Mouse (Mus musculus) forebrain, embryonic 14.5 days (tissue): ENCODE data around the gene Lrrc73. TPM values are rescaled to one million over a fixed set of nuclear protein-coding genes. Genes with fewer than 3 reads are reported as not detected.

ENCODE experiments used
- ATAC-seq: fragments of 200-750 bp; cut with Nextera tagmentation; 2 replicates; pipeline ENCODE4 v1.8.0; 2017; ENCODE audit warnings: mild to moderate bottlenecking, moderate library complexity
- DNase-seq: peaks from one replicate; pipeline ENCODE4 v3.0.0-alpha.2; 2015; ENCODE audit warnings: low spot score
- H3K27ac ChIP-seq: fragments of 300-500 bp; sonication (generic); 2 replicates; pipeline ENCODE4 v1.5.1; 2014; ENCODE audit warnings: low read depth, mild to moderate bottlenecking, control low read depth, low read length, moderate library complexity
- H3K27me3 ChIP-seq: fragments of 300-500 bp; sonication (generic); replicated peaks from 2 replicates; pipeline ENCODE4 v1.6.1; 2014; ENCODE audit warnings: low read length, control low read depth, mixed read lengths; ENCODE audit not compliant: control insufficient read depth, insufficient read depth
- H3K36me3 ChIP-seq: fragments of 300-500 bp; sonication (generic); 2 replicates; pipeline ENCODE4 v1.6.1; 2014; ENCODE audit warnings: low read length, control low read depth; ENCODE audit not compliant: control insufficient read depth, insufficient read depth
- H3K4me1 ChIP-seq: fragments of 300-500 bp; sonication (generic); 2 replicates; pipeline ENCODE4 v1.6.1; 2014; ENCODE audit warnings: antibody characterized with exemption, low read length, control low read depth; ENCODE audit not compliant: control insufficient read depth, insufficient read depth
- H3K4me2 ChIP-seq: fragments of 300-500 bp; sonication (generic); 2 replicates; pipeline ENCODE4 v1.6.1; 2014; ENCODE audit warnings: mild to moderate bottlenecking, control low read depth, low read length
- H3K4me3 ChIP-seq: fragments of 300-500 bp; sonication (generic); 2 replicates; pipeline ENCODE4 v1.5.1; 2014; ENCODE audit warnings: low read depth, low read length, control low read depth
- H3K9ac ChIP-seq: fragments of 300-500 bp; sonication (generic); 2 replicates; pipeline ENCODE4 v1.6.1; 2014; ENCODE audit warnings: mild to moderate bottlenecking, low read length, control low read depth, moderate library complexity
- H3K9me3 ChIP-seq: fragments of 300-500 bp; sonication (generic); replicated peaks from 2 replicates; pipeline ENCODE4 v1.6.1; 2016; ENCODE audit warnings: low read length, control low read depth, mixed read lengths; ENCODE audit not compliant: control insufficient read depth
- WGBS: fragments of 180-500 bp; shearing (Covaris S2); extraction: QIAGEN DNeasy Blood & Tissue Kit; methylation state at CpG from one replicate; pipeline ENCODE4 v1.1.7; 2014; 5-methylcytosine and 5-hydroxymethylcytosine counted together
- microRNA counts: library from miRNA; unstranded; fragments of <30 nt; microRNA quantifications from one replicate; lab custom pipeline; 2016
- microRNA-seq: library from miRNA; unstranded; fragments of <30 nt; microRNA quantifications from one replicate; pipeline ENCODE4, GENCODE M21; 2016
- polyA plus RNA-seq: library from polyadenylated mRNA; unstranded; fragments of >200 nt; fragmentation: Nextera tagmentation; extraction: Ambion mirVana; gene quantifications from 2 replicates; pipeline ENCODE4 v1.2.1, GENCODE M21; 2014

Lrrc73 gene
- polyA plus RNA-seq, 1 experiment from 2014 or later = 9.8 TPM

DNA sequence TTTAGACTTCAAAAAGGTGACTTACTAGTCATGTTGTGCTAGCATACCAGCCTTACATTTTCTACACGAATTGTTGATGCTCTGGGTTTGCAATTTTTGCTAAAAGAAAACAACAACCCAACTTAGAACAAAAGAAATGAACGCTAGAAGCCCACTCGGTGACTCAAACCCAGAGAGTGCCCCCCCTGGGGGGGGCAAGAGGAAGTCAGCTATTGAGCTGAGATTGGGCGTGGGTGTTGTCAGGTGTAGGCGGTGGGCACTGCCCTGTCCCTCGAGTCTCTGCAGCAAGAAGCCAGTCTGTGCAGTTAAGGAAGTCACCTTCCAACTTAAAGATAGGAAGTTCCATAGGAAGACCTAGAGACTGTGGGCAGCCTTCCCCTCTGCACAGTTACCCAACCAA, 43.3 kb downstream of the Lrrc73 start:
- H3K4me2 ChIP-seq = no peak overlapping the region
- 57% methylated on average over 6 of the region's 6 CpGs for WGBS
- H3K27ac ChIP-seq = no peak overlapping the region
- no peak for ATAC-seq
- no peak for DNase-seq
- H3K4me1 ChIP-seq = peaks cover 6% of the 10 kb centered on the region; the same call in 1 of the 2 replicates
- no peaks in the 10 kb centered on the region for H3K9me3 ChIP-seq
- no peak overlapping the region for H3K4me3 ChIP-seq
- peaks cover 22% of the 10 kb centered on the region for H3K27me3 ChIP-seq
- no peaks in the 10 kb centered on the region for H3K36me3 ChIP-seq
- no peak overlapping the region for H3K9ac ChIP-seq

DNA sequence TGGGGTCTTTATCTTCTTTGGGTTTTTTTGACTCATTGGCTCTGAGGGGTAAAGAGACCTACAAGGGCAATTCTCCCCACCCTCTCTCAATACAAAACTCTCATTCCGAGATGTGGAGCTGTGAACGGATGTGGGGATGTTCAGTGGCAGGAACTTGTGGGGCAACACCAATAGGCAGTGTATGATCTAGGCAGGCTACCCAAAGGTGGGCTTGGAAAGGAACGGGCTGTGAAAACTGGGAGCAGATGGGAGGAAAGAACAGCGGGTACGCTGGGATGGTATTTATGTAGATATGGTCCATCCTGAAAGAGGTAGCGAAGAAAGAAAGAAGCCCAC, 43.7 kb downstream of the Lrrc73 start:
- H3K4me2 ChIP-seq = peak overlapping the region; percentile 99
- no peaks in the 10 kb centered on the region for H3K36me3 ChIP-seq
- H3K4me1 ChIP-seq = peaks cover 6% of the 10 kb centered on the region; the same call in 1 of the 2 replicates
- peak overlapping the region; percentile 63 for H3K4me3 ChIP-seq
- ATAC-seq (no peak), DNase-seq (no peak)
- peak overlapping the region; percentile 67 for H3K9ac ChIP-seq
- no peak overlapping the region for H3K27ac ChIP-seq
- no peaks in the 10 kb centered on the region for H3K9me3 ChIP-seq
- WGBS = 12% methylated on average over 6 of the region's 6 CpGs
- H3K27me3 ChIP-seq = peaks cover 22% of the 10 kb centered on the region

DNA sequence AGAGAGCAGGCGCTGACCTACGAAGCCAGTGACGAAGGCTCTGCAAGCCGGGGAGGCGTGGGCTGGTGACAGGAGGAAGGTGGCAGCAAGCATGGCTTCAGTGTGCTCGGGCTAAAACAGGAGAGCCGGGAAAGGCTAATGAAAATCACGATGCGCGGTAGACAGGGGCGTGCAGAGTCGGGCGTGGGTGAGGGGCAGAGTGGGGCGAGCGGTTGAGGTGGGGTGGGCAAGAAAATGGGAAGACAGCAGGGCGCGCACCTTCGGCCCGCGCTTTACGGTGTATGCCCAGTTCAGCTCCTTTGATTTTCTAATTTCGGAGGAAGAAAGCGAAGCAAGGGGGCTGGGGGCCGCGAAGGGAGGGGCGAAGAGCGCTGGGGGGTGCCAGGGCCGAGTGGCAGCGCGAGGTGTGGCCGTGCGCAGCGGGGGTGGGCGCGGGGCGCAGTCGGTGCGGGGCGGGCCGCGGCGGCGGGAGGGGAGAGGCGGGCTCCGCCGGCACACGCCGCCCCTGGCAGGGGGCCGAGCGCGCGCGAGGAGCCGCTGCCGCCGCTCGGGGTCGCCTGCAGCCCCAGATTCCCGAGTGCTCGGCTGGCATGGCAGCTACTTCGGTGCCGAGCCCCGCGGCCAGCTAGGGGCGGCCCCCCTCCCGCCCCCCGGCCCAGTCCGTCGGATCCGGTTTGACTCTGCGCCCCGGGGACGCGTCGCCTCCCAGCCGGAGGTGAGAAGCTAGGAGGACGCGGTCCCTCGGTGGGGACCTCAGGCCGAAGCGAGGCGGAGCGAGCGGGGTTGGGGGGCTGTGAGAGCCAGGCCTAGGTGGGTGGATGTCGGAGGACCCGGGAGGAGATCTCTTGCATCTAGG, 44.3 kb downstream of the Lrrc73 start, which contains the start of gene Dlk2:
Dlk2 (plus strand) TSS at position 58 of the 856 bp plus-strand sequence.
- H3K9ac ChIP-seq = peak within 1 kb of the TSS; percentile 67
- peak; percentile 48 for ATAC-seq
- H3K9me3 ChIP-seq = no peaks in the 10 kb centered on the region
- H3K36me3 ChIP-seq = peaks cover 4% of the 10 kb centered on the region; the same call in 1 of the 2 replicates
- peaks cover 22% of the 10 kb centered on the region for H3K27me3 ChIP-seq
- H3K27ac ChIP-seq = peak within 1 kb of the TSS; percentile 21; the same call in 1 of the 2 replicates
- peak within 1 kb of the TSS; percentile 63 for H3K4me3 ChIP-seq
- peak; percentile 59 for DNase-seq
- peak within 1 kb of the TSS; percentile 99 for H3K4me2 ChIP-seq
- H3K4me1 ChIP-seq = peaks cover 6% of the 10 kb centered on the region; the same call in 1 of the 2 replicates
- WGBS = under 1% methylated on average over 48 of the region's 86 CpGs

DNA sequence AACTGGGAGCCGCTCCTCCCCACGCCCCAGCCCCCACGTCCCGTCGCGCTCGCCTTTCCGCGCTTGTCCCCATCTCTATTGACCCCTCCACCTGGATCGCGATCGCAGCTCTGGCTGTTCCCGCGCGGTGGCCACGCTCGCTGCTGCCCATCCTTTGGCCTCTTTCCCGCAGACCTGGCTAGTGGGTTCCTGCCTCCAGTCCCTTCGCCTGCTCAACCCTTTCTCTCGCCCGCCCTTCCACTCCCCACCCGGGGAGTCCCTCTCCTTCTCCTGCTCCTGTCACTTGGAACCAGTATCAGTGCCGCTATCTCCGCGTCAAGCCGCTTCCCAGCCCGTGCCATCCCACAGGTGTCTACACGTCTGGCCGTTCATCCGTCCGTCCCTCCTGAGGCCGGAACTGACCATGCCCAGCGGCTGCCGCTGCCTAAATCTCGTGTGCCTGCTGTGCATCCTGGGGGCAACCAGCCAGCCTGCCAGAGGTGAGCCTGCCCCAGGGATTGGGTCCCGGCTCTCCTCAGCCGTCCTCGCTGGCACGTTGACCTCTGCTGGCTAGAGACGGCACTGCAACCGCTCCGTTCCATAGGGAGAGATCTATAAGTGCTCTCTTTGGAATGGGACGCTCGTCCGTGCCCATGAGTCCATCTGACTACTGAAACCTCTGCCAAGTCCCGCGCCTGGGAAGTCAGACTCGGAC, 45.0 kb downstream of the Lrrc73 start:
- no peaks in the 10 kb centered on the region for H3K9me3 ChIP-seq
- peak overlapping the region; percentile 63 for H3K4me3 ChIP-seq
- DNase-seq (peak; percentile 88), ATAC-seq (peak; percentile 85)
- peaks cover 6% of the 10 kb centered on the region for H3K36me3 ChIP-seq
- peaks cover 6% of the 10 kb centered on the region; the same call in 1 of the 2 replicates for H3K4me1 ChIP-seq
- under 1% methylated on average over 48 of the region's 48 CpGs for WGBS
- peaks cover 22% of the 10 kb centered on the region for H3K27me3 ChIP-seq
- peak overlapping the region; percentile 99 for H3K4me2 ChIP-seq
- H3K27ac ChIP-seq = no peak overlapping the region; the same call in 1 of the 2 replicates
- H3K9ac ChIP-seq = peak overlapping the region; percentile 67

DNA sequence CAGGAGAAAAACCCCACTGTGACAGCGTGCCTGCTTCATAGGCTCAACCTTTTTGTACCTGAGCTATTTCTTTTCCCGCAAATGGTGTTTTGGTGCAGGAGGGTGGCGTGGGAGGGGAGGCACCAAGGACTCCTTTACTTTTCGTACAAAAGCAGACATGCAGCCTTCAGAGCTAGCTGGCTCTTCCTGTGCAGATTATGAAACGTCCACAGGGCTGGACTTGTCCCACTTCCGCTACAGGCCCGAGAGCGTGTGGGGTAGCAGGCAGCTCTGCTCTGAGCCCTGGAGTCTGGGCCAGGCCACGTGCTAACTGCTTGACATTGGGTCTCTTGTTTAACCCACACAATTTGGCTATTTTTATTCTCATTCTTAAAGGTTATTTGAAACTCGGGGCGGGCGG, 48.6 kb downstream of the Lrrc73 start:
- Histone ChIP-seq H3K9me3 (no peaks in the 10 kb centered on the region), H3K4me2 (no peak overlapping the region), H3K9ac (no peak overlapping the region), H3K27me3 (peaks cover 4% of the 10 kb centered on the region; the same call in 1 of the 2 replicates), H3K36me3 (peaks cover 10% of the 10 kb centered on the region), H3K27ac (no peak overlapping the region), H3K4me1 (peaks cover 5% of the 10 kb centered on the region; the same call in 1 of the 2 replicates), H3K4me3 (no peak overlapping the region)
- no peak for ATAC-seq
- DNase-seq = no peak
- WGBS = 79% methylated on average over 12 of the region's 12 CpGs

DNA sequence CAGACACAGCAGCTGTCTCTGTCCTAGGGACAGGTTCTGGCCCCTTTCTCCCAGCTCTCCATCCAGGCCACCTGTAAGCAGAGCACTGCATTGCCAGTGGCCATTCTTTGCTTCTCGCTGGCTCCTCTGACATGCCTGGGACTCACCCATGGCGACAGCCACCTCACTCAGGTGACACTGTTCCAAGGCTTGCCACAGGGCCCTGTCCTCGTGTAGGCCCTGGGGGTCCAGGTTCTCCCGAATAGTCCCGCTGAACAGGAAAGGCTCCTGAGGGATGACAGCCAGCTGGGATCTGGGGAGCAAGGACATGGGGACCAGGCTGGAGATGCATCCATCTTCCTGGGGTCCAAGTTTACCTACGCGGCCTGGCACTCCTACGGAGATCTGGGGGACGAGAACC, 50.9 kb downstream of the Lrrc73 start:
- H3K9me3 ChIP-seq = no peaks in the 10 kb centered on the region
- H3K27ac ChIP-seq = no peak overlapping the region
- peaks cover 10% of the 10 kb centered on the region for H3K36me3 ChIP-seq
- 87% methylated on average over 9 of the region's 9 CpGs for WGBS
- H3K4me2 ChIP-seq = no peak overlapping the region
- no peaks in the 10 kb centered on the region for H3K4me1 ChIP-seq
- H3K4me3 ChIP-seq = no peak overlapping the region
- no peak overlapping the region for H3K9ac ChIP-seq
- no peaks in the 10 kb centered on the region for H3K27me3 ChIP-seq
- DNase-seq (no peak), ATAC-seq (no peak)

MicroRNAs within 50 kb of the gene (microRNA counts, 519-probe panel; counts per million panel counts)
- microRNA mmu-miR-693-3p (lab: Ali Mortazavi, UCI) = not detected
- microRNA mmu-miR-693-5p (lab: Ali Mortazavi, UCI) = not detected

Small RNAs within 50 kb of the gene (microRNA-seq; reads per million reads assigned to microRNA genes)
- not detected for gene Mir693

Other genes starting within 250 kb of the Lrrc73 start
- 2.3 and 2.6 TPM in 2 replicates for gene Vegfa, start 221.2 kb upstream of the Lrrc73 start, polyA plus RNA-seq
- gene Mrps18a, start 142.5 kb upstream of the Lrrc73 start, polyA plus RNA-seq = 135 and 141 TPM in 2 replicates
- gene Rsph9, start 109.3 kb upstream of the Lrrc73 start, polyA plus RNA-seq = 46.8 and 47.3 TPM in 2 replicates
- gene Mad2l1bp, start 100.0 kb upstream of the Lrrc73 start, polyA plus RNA-seq = 29.5 and 31.6 TPM in 2 replicates
- gene Gtpbp2, start 92.5 kb upstream of the Lrrc73 start, polyA plus RNA-seq = 21.6 and 26.3 TPM in 2 replicates
- gene Polh, start 50.9 kb upstream of the Lrrc73 start, polyA plus RNA-seq = 4.5 and 6.3 TPM in 2 replicates
- 50.5 and 50.9 TPM in 2 replicates for gene Xpo5, start 50.7 kb upstream of the Lrrc73 start, polyA plus RNA-seq
- gene Polr1c, start 5.5 kb upstream of the Lrrc73 start, polyA plus RNA-seq = 90.2 and 106 TPM in 2 replicates
- 97.5 and 102 TPM in 2 replicates for gene Yipf3, start 5.5 kb upstream of the Lrrc73 start, polyA plus RNA-seq
- gene Tjap1, start 29.5 kb downstream of the Lrrc73 start, polyA plus RNA-seq = 22.8 and 23.9 TPM in 2 replicates
- gene Dlk2, start 43.9 kb downstream of the Lrrc73 start, polyA plus RNA-seq = 5.2 and 6.4 TPM in 2 replicates
- 4.3 and 6.7 TPM in 2 replicates for gene Abcc10, start 74.8 kb downstream of the Lrrc73 start, polyA plus RNA-seq
- 10.7 and 13.0 TPM in 2 replicates for gene Zfp318, start 130.2 kb downstream of the Lrrc73 start, polyA plus RNA-seq
- gene Crip3, start 175.4 kb downstream of the Lrrc73 start, polyA plus RNA-seq = 0.93 and 1.2 TPM in 2 replicates
- not detected in 2 replicates for gene Slc22a7, start 184.9 kb downstream of the Lrrc73 start, polyA plus RNA-seq
- 3.8 and 4.8 TPM in 2 replicates for gene Ttbk1, start 234.1 kb downstream of the Lrrc73 start, polyA plus RNA-seq
- 33.0 and 41.6 TPM in 2 replicates for gene Dnph1, start 243.2 kb downstream of the Lrrc73 start, polyA plus RNA-seq